ENCODE assay signal across 8 mouse cellular contexts in the genomic region with DNA sequence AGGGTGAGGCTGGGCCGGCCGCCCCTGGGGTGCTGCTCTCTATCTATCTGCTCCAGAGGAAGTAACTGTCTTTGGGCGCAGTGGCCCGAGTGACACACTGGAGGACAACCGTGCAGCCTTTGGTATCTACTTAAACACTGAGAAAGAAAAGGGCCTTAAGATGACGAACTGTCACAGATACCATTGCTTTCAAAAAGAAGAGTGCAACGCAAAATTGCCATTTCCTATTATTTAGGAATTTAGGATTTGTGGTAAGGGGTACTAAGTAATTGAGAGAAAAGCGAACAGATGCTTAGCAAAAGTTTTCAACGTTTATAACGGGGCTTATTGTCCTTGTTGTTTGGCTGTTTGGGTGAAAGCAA.
DNase-seq lines count a peak whose midpoint lies in the region; ATAC-seq and TF ChIP-seq lines count a peak whose summit lies in the region.

No protein-coding gene starts in this region.

- no peaks in the 10 kb centered on the region for H3K36me3 ChIP-seq in kidney, adult 2 months (ENCODE audit: control insufficient read depth, insufficient read depth, low read length)
- no peaks in the 10 kb centered on the region for H3K36me3 ChIP-seq in hindbrain, embryonic 14.5 days (replicated peaks; ENCODE audit: control insufficient read depth, insufficient read depth)
- H3K36me3 ChIP-seq in midbrain, embryonic 12.5 days: no peaks in the 10 kb centered on the region

- TF ChIP-seq CTCF in kidney, adult 2 months (conservative IDR thresholded peaks at IDR 0.05; ENCODE audit: insufficient read depth, insufficient read length, low read depth, low read length): no peak

- peak overlapping the region; percentile 71 for H3K4me2 ChIP-seq in hindbrain, embryonic 14.5 days (replicated peaks)
- peak overlapping the region; percentile 86 for H3K4me2 ChIP-seq in midbrain, embryonic 12.5 days (replicated peaks)

- no peaks in the 10 kb centered on the region for H3K4me1 ChIP-seq in kidney, adult 2 months (ENCODE audit: control insufficient read depth, insufficient read depth, low read length)
- peaks cover 57% of the 10 kb centered on the region for H3K4me1 ChIP-seq in hindbrain, embryonic 14.5 days (replicated peaks; ENCODE audit: control insufficient read depth, insufficient read depth, low read length)
- peaks cover 58% of the 10 kb centered on the region for H3K4me1 ChIP-seq in midbrain, embryonic 12.5 days

- no peak overlapping the region for H3K27ac ChIP-seq in kidney, adult 2 months (ENCODE audit: insufficient read depth, low read depth, low read length)
- peak overlapping the region; percentile 94 for H3K27ac ChIP-seq in hindbrain, embryonic 14.5 days
- peak overlapping the region; percentile 94 for H3K27ac ChIP-seq in midbrain, embryonic 12.5 days (replicated peaks)

- TF ChIP-seq POLR2A in kidney, adult 2 months (IDR thresholded peaks at IDR 0.05; ENCODE audit: low read depth, low read length): no peak

- peak overlapping the region; percentile 61 for H3K4me3 ChIP-seq in kidney, adult 2 months (ENCODE audit: insufficient read depth, low read depth, low read length)
- H3K4me3 ChIP-seq in hindbrain, embryonic 14.5 days (replicated peaks; ENCODE audit: low read length): peak overlapping the region; percentile 79
- peak overlapping the region; percentile 79 for H3K4me3 ChIP-seq in midbrain, embryonic 12.5 days

- peak overlapping the region; percentile 98 for H3K9ac ChIP-seq in hindbrain, embryonic 14.5 days
- peak overlapping the region; percentile 98 for H3K9ac ChIP-seq in midbrain, embryonic 12.5 days (replicated peaks)

- DNase-seq in kidney, adult 2 months: no peak
- DNase-seq in kidney, adult 8-10 months: no peak
- DNase-seq in adipocyte (ENCODE audit: low spot score): peak; percentile 21
- no peak for DNase-seq in hindbrain, embryonic 14.5 days (ENCODE audit: low spot score)
- no peak for DNase-seq in layer of hippocampus, adult 18-20 months (ENCODE audit: low spot score in 2 of 2)
- DNase-seq in adrenal gland, adult (ENCODE audit: inconsistent age in 2 of 2, low spot score in 1 of 2): no peak
- no peak for DNase-seq in frontal cortex, postnatal 10 days (ENCODE audit: low spot score in 2 of 2)

- no peaks in the 10 kb centered on the region for H3K9me3 ChIP-seq in hindbrain, embryonic 14.5 days (ENCODE audit: control insufficient read depth, low read length)
- H3K9me3 ChIP-seq in midbrain, embryonic 12.5 days: no peaks in the 10 kb centered on the region

- peaks cover 2% of the 10 kb centered on the region for H3K27me3 ChIP-seq in kidney, adult 2 months (replicated peaks; ENCODE audit: control insufficient read depth, insufficient read depth, low read length)
- no peaks in the 10 kb centered on the region for H3K27me3 ChIP-seq in hindbrain, embryonic 14.5 days (ENCODE audit: control insufficient read depth, insufficient read depth, low read length)
- H3K27me3 ChIP-seq in midbrain, embryonic 12.5 days: no peaks in the 10 kb centered on the region

- WGBS in kidney, adult 2 months: 33% methylated on average over 10 of the region's 10 CpGs
- WGBS in hindbrain, embryonic 14.5 days: 9% methylated on average over 10 of the region's 10 CpGs
- 7% methylated on average over 10 of the region's 10 CpGs for WGBS in midbrain, embryonic 12.5 days

- ATAC-seq in hindbrain, embryonic 14.5 days (ENCODE audit: low FRiP score): no peak
- ATAC-seq in midbrain, embryonic 12.5 days (ENCODE audit: low FRiP score, low read depth): no peak
